Mouse (Mus musculus) gastrocnemius, postnatal 10 days (tissue): ENCODE results near the gene Mapkapk5. TPM values are rescaled to one million over a fixed set of nuclear protein-coding genes. Genes with fewer than 3 reads are reported as not detected.

Source experiments
- DNase-seq: peaks from one replicate; pipeline ENCODE4 v3.0.0; 2021; ENCODE audit warnings: mixed read lengths
- long read RNA-seq, 2 experiments: library from polyadenylated mRNA; stranded (forward); transcript quantifications; one replicate each; pipeline ENCODE4 v2.0.0; 2021
- total RNA-seq, 2 experiments: library from RNA; stranded (reverse); gene quantifications; 2 replicates each; pipeline ENCODE4 v1.2.3; 2021

The Mapkapk5 gene
- total RNA-seq, result 10 to 100 TPM; 64.4 to 72.4 TPM
- long read RNA-seq, experiment 1, transcript Mapkapk5-201 (14 exons, 2,234 nt), result major isoform, 7 of 13 reads
- long read RNA-seq, experiment 1, partial matches to known transcripts, result 0 of 13 reads
- long read RNA-seq, experiment 1, other reads (novel, unspliced or antisense), result 2 of 13 reads
- long read RNA-seq, experiment 2, transcript Mapkapk5-201 (14 exons, 2,234 nt), result major isoform, 5 of 12 reads
- long read RNA-seq, experiment 2, partial matches to known transcripts, result 0 of 12 reads
- long read RNA-seq, experiment 2, other reads (novel, unspliced or antisense), result 3 of 12 reads

DNA sequence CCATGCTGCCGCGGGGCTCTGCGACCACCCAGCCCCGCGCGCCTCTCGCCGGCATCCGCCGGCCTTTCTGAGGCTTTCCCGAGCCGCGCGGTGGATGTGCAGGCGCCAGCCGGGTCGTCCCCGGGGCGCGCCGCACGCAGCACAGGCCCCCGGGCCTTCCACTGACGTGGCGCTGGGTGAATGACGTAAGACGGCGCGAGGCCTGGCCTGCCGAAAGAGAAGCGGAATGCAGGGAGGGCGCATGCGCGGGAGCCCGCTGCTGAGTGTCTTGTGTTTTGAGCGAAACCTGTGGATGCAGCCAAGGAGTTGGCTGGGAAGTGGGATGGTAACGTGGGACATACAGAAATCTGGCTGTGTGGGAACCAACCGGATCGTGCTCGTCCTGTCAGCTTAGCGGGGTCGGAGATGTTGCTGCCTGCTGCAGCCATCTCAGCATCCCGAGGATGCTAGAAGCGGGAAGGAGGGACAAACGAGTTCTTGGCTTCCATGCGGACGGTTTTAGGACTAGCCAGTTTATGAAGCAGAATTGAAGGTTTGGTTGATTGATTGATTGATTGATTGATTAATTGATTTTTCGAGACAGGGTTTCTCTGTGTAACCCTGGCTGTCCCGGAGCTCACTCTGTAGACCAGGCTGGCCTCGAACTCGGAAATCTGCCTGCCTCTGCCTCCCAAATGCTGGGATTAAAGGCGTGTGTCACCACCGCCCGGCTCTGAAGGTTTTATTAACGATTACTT is at the start of gene Mapkapk5:
TSS of gene Mapkapk5 (minus strand) at position 113 of the 737 bp plus-strand sequence.
- peak; percentile 99 for DNase-seq

DNA sequence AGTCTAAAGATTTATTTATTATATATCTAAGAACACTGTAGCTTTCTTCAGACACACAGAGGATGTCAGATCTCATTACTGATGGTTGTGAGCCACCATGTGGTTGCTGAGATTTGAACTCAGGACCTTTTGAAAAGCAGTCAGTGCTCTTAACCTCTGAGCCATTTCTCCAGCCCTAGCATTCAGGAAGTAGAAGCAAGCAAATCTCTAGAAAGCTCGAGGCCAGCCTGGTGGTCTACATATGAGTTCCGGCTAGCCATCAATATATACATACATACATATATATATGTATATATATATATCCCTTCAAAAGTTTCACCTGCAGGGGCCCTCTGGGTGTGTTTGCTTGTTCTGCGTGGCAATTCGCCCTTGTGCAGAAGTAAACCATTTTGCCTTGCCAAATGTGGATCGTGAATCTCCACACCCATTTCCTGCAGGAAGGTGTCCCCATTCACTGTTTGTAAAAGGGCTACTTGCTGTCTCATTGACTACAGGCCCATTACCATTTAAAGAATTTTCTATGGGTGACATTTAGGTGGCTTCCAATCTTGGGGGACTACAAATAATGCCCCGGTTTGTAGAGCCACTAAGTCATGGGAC is 49.1 kb upstream of the Mapkapk5 start:
- DNase-seq, result no peak

DNA sequence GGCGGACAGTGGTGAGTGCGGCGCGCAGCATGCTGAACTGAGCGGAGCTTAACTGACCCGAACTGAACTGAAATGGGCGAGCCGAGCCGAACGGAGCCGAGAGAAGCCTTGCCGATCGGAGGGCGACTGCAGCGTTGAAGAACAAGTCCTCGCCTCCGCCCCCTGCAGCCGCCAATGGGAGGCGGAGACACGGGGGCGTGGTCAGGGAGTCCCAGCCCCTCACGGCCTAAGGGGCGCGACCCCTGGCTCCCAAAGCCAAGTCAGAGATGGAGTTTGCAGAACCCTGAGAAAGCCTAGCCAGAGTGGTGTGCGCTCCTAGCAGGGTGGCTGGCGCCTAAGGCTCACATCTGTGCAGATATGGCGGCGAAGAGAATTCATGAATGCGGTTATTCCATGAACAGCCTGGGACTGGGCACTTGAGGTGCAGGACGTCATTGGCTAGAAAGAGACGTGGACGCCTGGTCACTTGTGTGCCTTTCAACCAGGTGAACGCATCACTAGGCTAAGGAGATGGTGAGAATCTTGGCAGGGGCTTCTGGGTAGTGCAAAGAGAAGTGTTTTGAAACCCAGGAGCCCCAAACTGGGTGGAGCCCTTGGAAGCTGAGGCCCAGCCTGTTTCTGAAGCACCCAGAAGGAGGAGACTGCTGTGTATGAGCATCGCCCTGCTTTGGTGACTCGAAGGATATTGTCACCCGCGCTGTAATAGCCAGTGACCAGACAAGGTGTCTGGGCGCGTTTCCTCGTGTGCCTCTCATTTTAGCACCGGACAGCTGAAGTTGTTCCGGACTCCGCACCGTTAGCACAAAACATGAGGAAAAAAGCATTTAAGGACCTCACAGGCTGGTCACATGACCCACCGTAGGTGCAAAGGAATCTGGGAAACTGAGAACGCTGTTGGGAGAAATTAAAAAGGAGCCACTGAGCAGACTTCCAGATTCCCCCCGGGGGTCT is 48.0 kb upstream of the Mapkapk5 start, which contains the start of gene Aldh2:
TSS of gene Aldh2 (minus strand) at position 374 of the 951 bp plus-strand sequence.
- peak; percentile 85 for DNase-seq

DNA sequence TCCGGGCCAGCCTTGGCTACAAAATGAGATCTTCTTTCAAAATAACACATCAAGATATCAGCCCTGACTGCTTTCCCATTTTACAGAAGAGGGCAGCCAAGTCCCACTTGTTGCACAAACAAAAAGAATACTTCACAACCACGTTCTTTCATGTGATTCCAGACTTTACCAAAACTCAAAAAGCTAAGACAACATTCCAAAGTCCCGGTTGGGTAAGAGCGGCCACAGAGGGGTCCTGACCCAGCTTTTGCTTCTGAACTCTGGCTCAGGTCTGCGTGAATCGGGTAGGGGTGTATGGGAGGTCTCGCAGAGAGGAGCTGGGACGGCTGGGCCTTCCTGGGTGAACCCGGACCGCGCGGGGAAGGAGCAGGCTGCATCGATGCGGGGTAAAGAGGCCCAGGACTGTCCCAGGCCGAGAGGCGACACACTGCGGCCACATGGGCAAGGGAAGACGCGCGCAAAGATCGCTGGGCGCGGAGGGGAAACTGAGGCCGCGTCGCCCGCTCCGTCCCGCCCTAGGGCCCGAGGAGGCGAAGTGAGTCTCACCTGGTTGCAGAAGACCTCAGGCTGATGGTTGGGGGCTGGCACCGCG is 47.2 kb upstream of the Mapkapk5 start:
- DNase-seq, result no peak

GRCm38 (mm10) chr5:121592064-121592815 is 46.5 kb upstream of the Mapkapk5 start:
- DNase-seq, result no peak

GRCm38 (mm10) chr5:121591417-121592063 is 45.8 kb upstream of the Mapkapk5 start:
- DNase-seq, result no peak

GRCm38 (mm10) chr5:121589928-121590327 is 44.2 kb upstream of the Mapkapk5 start:
- no peak for DNase-seq

DNA sequence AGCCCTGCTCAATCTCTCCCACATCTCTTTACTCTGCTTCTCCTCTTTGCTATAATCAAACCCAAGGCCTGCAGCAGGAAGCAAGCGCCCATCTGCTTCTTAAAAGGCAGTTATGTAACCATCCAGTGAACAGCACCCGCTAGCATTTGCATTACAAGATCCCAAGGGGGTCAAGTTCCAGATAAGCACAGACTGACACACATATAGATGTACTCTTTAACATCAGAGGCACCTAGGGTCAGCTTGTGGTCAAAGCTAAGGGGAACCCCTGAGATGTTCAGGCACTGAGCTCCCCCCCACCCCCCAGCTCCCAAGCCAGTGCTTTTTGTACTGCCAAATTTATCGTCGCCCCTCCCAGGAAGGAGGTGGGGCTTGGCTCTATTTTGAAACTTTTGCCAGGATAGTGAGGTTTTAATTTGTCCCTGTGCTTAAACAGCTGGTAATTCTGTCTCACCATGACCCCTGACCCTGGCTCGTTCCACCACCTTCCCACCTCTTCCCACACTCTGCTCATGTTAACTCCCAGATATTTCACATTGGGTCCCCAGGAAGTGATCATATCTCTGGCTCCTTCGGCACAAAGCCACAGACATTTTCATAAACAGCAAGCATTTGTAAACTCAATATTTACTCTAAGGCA is 40.8 kb upstream of the Mapkapk5 start:
- no peak for DNase-seq

DNA sequence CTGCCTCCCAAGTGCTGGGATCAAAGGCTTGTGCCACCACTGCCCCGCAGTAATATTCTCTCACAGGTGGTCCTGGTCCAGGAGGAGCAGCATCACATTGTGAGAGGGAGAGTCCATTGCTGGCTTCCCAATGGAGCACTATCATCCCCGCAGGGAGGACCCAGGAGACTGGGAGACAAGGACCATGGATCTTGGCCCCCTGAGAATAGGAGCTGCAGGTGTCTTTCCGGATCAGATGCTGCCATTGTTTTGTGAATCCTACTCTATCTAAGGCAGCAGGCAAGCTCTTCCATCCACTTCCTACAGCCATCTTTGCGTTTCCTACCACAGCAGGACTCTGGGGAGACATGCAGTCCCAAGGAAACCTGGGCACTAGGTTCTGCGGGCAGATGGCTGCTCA is 40.0 kb upstream of the Mapkapk5 start:
- no peak for DNase-seq

GRCm38 (mm10) chr5:121585005-121585404 is 39.3 kb upstream of the Mapkapk5 start:
- no peak for DNase-seq

DNA sequence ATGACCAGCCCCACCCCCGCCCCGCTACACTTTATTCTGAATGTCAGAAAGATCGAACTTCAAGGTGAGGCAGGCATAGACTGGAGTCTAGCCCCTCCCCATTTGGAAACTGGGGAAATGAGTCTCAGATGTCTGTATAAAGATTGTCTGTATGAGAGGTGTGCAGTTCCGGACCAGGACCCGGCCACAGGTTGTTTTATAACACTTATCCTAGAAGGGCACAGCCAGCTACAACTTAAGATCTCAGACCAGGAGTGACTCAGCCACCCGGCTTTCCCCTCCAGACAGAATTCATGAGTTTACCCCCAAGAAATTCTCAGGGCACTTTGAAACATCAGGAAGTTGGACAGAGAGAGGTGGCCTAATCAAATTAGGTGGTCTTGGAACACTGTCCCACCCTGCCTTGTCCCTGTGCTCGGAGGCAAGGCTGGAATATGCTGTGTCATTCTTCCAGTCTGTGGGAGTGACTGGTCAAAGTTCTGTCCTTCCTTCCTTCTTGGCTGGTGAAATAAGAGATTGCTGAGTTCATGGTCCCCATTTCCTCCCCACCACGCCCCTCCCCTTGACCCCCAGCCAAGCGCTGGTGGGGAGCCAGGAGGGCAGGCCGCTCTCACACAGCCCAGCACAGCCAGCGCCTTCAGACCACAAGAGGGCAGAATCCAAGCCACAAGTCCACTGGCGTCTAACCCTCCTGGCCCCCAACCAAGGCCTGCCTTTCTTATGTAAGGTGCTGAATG is 38.2 kb upstream of the Mapkapk5 start:
- peak; percentile 95 for DNase-seq

- DNase-seq, result no peak
These were observed 36.2 kb upstream of the Mapkapk5 start for GRCm38 (mm10) chr5:121581945-121582344.

DNA sequence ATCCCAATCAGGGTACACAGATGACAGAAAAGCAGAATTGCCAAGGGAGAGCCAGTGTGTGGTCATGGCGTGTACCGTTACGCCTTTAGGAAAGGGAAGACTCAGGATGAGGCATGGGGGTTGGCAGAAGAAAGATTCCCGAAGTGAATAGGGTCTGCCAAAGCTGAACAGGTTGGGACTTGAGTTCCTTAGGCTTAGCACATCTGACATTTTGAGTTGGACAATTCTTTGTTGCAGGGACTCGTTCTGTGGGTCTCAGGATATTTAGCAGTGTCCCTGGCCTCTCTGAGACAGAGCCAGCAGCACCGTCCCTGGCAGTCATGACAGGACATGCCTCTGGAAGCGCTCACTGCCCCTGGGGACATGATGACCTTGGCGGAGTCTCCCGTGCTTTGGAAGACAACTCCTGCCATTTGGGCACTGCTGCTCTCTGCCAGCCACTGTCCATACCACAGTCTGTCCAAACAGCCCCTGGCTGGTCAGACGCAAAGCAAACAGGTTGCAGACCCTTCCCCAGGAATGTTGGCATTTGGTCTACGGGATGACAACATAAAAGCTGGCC is 31.3 kb upstream of the Mapkapk5 start:
- DNase-seq, result no peak

- DNase-seq, result no peak
These were observed 30.2 kb upstream of the Mapkapk5 start for GRCm38 (mm10) chr5:121575867-121576266.

GRCm38 (mm10) chr5:121574145-121574544 is 28.4 kb upstream of the Mapkapk5 start:
- no peak for DNase-seq

- DNase-seq, result no peak
These were observed 25.1 kb upstream of the Mapkapk5 start for GRCm38 (mm10) chr5:121570787-121571186.

DNA sequence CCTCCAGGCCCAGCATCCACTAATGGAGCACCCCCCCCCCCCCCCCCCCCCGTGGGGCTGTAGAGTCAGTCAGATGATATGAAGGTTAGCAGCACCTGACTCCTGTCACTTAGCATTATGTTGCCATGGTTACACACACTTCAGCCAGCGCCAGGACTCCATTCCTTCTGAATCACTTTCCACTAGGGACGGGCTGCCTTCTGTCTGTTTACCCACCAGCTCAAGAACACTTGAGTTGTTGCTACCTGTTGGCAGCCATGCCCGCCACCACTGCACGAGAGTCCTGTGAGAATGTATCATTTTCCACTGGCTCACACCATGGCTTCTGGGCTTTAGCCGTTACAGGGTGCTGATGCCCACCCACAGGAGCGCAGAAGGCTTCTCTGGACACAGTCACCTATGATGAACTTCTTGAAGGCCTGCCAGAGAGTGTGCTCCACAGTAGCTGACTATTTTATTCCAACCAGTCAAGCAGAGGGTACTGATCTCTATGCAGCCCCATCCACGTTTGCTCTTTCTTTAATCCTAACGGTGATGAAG is 24.2 kb upstream of the Mapkapk5 start:
- no peak for DNase-seq

DNA sequence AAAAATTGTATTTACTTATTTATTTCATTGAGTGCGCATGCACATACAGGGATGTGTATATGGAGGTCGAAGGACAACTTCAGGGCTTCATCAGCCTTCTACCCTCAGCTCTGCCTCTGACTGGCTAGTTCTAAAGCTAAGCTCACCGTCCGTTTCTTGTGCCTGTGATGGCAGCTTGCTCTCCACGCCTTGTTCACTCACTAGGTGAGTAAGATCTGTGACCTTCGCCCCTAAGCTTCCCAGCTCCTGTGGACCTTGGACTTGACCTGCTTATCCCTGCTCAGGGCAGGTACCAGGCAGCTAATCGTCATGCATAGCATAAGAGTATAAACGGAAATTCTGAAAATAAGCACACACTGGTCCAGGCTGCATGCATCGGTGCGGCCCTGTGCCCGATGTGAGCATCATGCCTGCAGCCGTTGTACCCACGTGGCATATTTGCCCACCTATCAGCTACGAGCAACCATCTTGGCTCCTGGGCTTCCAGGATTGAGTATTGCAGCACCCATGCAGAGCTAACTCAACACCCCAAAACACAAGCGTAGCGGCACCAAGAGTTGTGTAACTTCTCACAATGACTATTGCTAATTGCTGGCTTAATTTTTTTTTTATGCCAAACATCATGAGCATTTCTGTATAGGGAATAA is 20.5 kb upstream of the Mapkapk5 start:
- DNase-seq, result no peak
